25 mouse cellular contexts compared by ENCODE assay signal in genomic region chr2:127077611-127078010, GRCm38 (mm10).
"Had no signal": no experiment of that assay in that cellular context is flagged by ENCODE, and none has a peak within 500 bp of the region (broad histone marks: within the 10 kb centered on the region; RNA-seq: fewer than 3 reads in every experiment).

No protein-coding gene starts in this region.

- H3K4me3 ChIP-seq: gastrocnemius, adult 2 months; heart, adult 2 months; hindbrain, embryonic 10.5 days; hindbrain, embryonic 12.5 days; intestine, embryonic 15.5 days; layer of hippocampus, adult 2 months; limb, embryonic 13.5 days; limb, embryonic 15.5 days; liver, embryonic 13.5 days; liver, embryonic 15.5 days had no signal

- H3K27ac ChIP-seq: gastrocnemius, adult 2 months; heart, adult 2 months; hindbrain, embryonic 10.5 days; hindbrain, embryonic 12.5 days; hindbrain, embryonic 14.5 days; intestine, embryonic 15.5 days; layer of hippocampus, adult 2 months; limb, embryonic 13.5 days; limb, embryonic 15.5 days; liver, embryonic 13.5 days; liver, embryonic 15.5 days had no signal

- ATAC-seq: hindbrain, embryonic 16.5 days; inflammation-experienced regulatory T-cells, adult 6 months; intestine, embryonic 15.5 days; intestine, postnatal 0 days; liver, postnatal 0 days had no signal

- H3K9ac ChIP-seq: hindbrain, embryonic 12.5 days; hindbrain, embryonic 14.5 days; intestine, embryonic 15.5 days; limb, embryonic 13.5 days; limb, embryonic 15.5 days; liver, embryonic 13.5 days; liver, embryonic 15.5 days; liver, postnatal 0 days had no signal

- H3K4me1 ChIP-seq: hindbrain, embryonic 10.5 days; hindbrain, embryonic 12.5 days; intestine, embryonic 15.5 days; limb, embryonic 13.5 days; limb, embryonic 15.5 days had no signal

- H3K36me3 ChIP-seq: hindbrain, embryonic 12.5 days had no signal

- DNase-seq: gastrocnemius, adult 2 months; gastrocnemius, postnatal 10 days; gastrocnemius, postnatal 25 days; heart, adult 2 months; heart, postnatal 10 days; heart, postnatal 4 days; kidney, adult 18-20 months; kidney, adult 8-10 months; kidney, postnatal 10 days; kidney, postnatal 25 days; left cerebral cortex, postnatal 4 days; liver, embryonic 13.5 days; liver, postnatal 0 days had no signal

- H3K9me3 ChIP-seq: hindbrain, embryonic 10.5 days; hindbrain, embryonic 12.5 days; intestine, embryonic 15.5 days; limb, embryonic 13.5 days; limb, embryonic 15.5 days; liver, embryonic 13.5 days; liver, embryonic 15.5 days had no signal

- H3K4me2 ChIP-seq: heart, embryonic 11.5 days; hindbrain, embryonic 12.5 days; hindbrain, embryonic 14.5 days; intestine, embryonic 15.5 days; limb, embryonic 13.5 days; limb, embryonic 15.5 days; liver, embryonic 13.5 days; liver, embryonic 15.5 days had no signal

- H3K27me3 ChIP-seq: hindbrain, embryonic 12.5 days; intestine, embryonic 15.5 days; limb, embryonic 13.5 days; limb, embryonic 15.5 days; liver, embryonic 13.5 days; liver, embryonic 15.5 days had no signal
